Mouse (Mus musculus) cerebellum, adult 2 months (tissue): ENCODE results near the gene Srgap2.

Experiments
- CTCF ChIP-seq: fragments of 200-500 bp; IDR thresholded peaks from 2 replicates; pipeline ENCODE4 v1.5.1; 2011; ENCODE audit warnings: low read depth, mild to moderate bottlenecking, control low read depth, low read length, moderate library complexity, borderline replicate concordance; ENCODE audit not compliant: insufficient read depth
- POLR2A ChIP-seq: fragments of 200-500 bp; IDR thresholded peaks from 2 replicates; pipeline ENCODE4 v1.6.1; 2011; ENCODE audit warnings: low read length, control low read depth, borderline replicate concordance; ENCODE audit not compliant: insufficient read depth

- TF ChIP-seq POLR2A (no peak), CTCF (no peak)
Measured at GRCm38 (mm10) chr1:131357213-131357612, 169.9 kb downstream of the Srgap2 start.
